Mouse (Mus musculus): ENCODE results near the gene Bnc2. TPM values are rescaled to one million over a fixed set of nuclear protein-coding genes. Genes with fewer than 3 reads are reported as not detected.

Bnc2 gene
- polyA plus RNA-seq, 1 experiment, result 4.5 TPM

DNA sequence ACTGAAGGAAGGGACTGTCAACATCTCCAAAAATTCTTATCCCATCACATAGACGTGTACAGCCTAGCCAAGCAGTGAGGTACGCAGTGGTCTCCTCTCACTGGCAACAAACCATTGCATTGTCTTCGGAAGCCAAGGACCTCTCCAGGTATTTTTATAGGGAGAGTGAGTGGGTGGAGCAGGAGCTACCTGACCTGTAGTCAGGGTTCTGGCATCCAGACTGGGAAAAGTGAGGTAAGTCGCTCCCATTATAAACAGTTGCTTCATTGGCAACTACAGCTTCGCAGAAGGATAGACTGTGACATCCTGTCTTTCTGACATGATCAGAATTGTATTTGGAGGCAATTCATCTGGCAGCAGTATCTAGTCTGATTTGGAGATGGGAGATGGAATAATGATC is 446.5 kb downstream of the Bnc2 start:
- Histone ChIP-seq H3K79me3 (ENCODE audit: low read depth) (no peaks in the 10 kb centered on the region), H3K36me3 (ENCODE audit: control insufficient read depth, insufficient read depth) (no peaks in the 10 kb centered on the region), H3K27me3 (ENCODE audit: control insufficient read depth, insufficient read depth, insufficient read length) (no peaks in the 10 kb centered on the region), H3ac (ENCODE audit: control insufficient read depth, insufficient read length, low read depth) (no peak overlapping the region), H3K79me2 (ENCODE audit: control insufficient read depth, insufficient read depth) (no peaks in the 10 kb centered on the region), H3K4me3 (ENCODE audit: insufficient read depth, poor library complexity, severe bottlenecking) (no peak overlapping the region)
- no peak for TF ChIP-seq MAX (IDR thresholded peaks at IDR 0.05)
- no peak for TF ChIP-seq FOSL1 (IDR thresholded peaks at IDR 0.05; ENCODE audit: insufficient read depth, low read length, poor library complexity, severe bottlenecking)
- TF ChIP-seq CEBPB (IDR thresholded peaks at IDR 0.05; ENCODE audit: low read depth), result no peak
- TF ChIP-seq USF1 (IDR thresholded peaks at IDR 0.05; ENCODE audit: low read depth), result no peak
- TF ChIP-seq MYOD1 (IDR thresholded peaks at IDR 0.05; ENCODE audit: control insufficient read depth, insufficient read length, low read depth), result no peak
- no peak for TF ChIP-seq MYOG (IDR thresholded peaks at IDR 0.05; ENCODE audit: control insufficient read depth, extremely low read depth, insufficient read length)
- TF ChIP-seq CTCF (IDR thresholded peaks at IDR 0.05; ENCODE audit: control insufficient read depth, insufficient read depth, insufficient read length), result no peak

Other genes starting within 250 kb of the Bnc2 start
- 1.8 TPM for gene Cntln, start 209.0 kb upstream of the Bnc2 start, polyA plus RNA-seq (2012; fragmentation: generic; extraction: Trizol)